In genomic region chrX:137570321-137571195, GRCm38 (mm10) we compare ENCODE assay signal across 8 mouse cellular contexts. TPM values are rescaled to one million over a fixed set of nuclear protein-coding genes. Genes with fewer than 3 reads are reported as not detected.
DNase-seq lines count a peak whose midpoint lies in the region; ATAC-seq and TF ChIP-seq lines count a peak whose summit lies in the region.

Gene Il1rapl2, plus strand, starts transcription at chrX:137570608.

- peak within 1 kb of the TSS; percentile 55 for H3K4me3 ChIP-seq in forebrain, embryonic 10.5 days
- H3K4me3 ChIP-seq in intestine, postnatal 0 days (ENCODE audit: low read depth, low read length) = peak within 1 kb of the TSS; percentile 17; the same call in 1 of the 2 replicates

- H3K9ac ChIP-seq in intestine, postnatal 0 days (ENCODE audit: low read depth, low read length) = no peak within 1 kb of the TSS

- peak; percentile 32; the same call in 1 of the 2 replicates for TF ChIP-seq CTCF in intestine, postnatal 0 days (IDR thresholded peaks at IDR 0.05; ENCODE audit: low read depth)

- peak within 1 kb of the TSS; percentile 46 for H3K4me2 ChIP-seq in intestine, postnatal 0 days (replicated peaks; ENCODE audit: low read depth)

- no peak for ATAC-seq in intestine, postnatal 0 days

- peaks cover 63% of the 10 kb centered on the region for H3K27me3 ChIP-seq in forebrain, embryonic 10.5 days (ENCODE audit: poor library complexity, severe bottlenecking)
- 0 out of 2 replicates have a peak, but pooled peaks cover 3% of the 10 kb centered on the region for H3K27me3 ChIP-seq in intestine, postnatal 0 days (replicated peaks; ENCODE audit: control insufficient read depth, insufficient read depth, low read length)

- H3K27ac ChIP-seq in forebrain, embryonic 10.5 days = no peak within 1 kb of the TSS
- no peak within 1 kb of the TSS for H3K27ac ChIP-seq in intestine, postnatal 0 days (ENCODE audit: low read depth, low read length)

- no peaks in the 10 kb centered on the region for H3K36me3 ChIP-seq in forebrain, embryonic 10.5 days (replicated peaks)
- H3K36me3 ChIP-seq in intestine, postnatal 0 days (ENCODE audit: control insufficient read depth, insufficient read depth) = no peaks in the 10 kb centered on the region

- peaks cover 3% of the 10 kb centered on the region; the same call in 1 of the 2 replicates for H3K4me1 ChIP-seq in forebrain, embryonic 10.5 days
- no peaks in the 10 kb centered on the region for H3K4me1 ChIP-seq in intestine, postnatal 0 days (replicated peaks; ENCODE audit: control insufficient read depth, insufficient read depth, low read length)

- 13% methylated on average over 41 of the region's 47 CpGs for WGBS in forebrain, embryonic 10.5 days
- WGBS in intestine, postnatal 0 days = 15% methylated on average over 41 of the region's 47 CpGs

- peak; percentile 26 for DNase-seq in kidney, postnatal 10 days
- no peak for DNase-seq in kidney, adult 9 months
- DNase-seq in adrenal gland, postnatal 36 days = peak; percentile 44 to 61
- DNase-seq in forebrain, embryonic 10.5 days (ENCODE audit: extremely low spot score, low spot score) = peak; percentile 23
- DNase-seq in retina, postnatal 1 day = peak; percentile 37
- no peak for DNase-seq in urinary bladder, postnatal 14 days (ENCODE audit: low spot score)
- DNase-seq in spleen, postnatal 4 days (ENCODE audit: low spot score in 2 of 2) = no peak

- no peaks in the 10 kb centered on the region for H3K9me3 ChIP-seq in forebrain, embryonic 10.5 days
- no peaks in the 10 kb centered on the region for H3K9me3 ChIP-seq in intestine, postnatal 0 days (ENCODE audit: control insufficient read depth)

RNA-seq across cellular contexts. Expression of gene Il1rapl2, which starts in this region (rescaled TPM):
- total RNA-seq in adrenal gland, postnatal 36 days (2021) = 1 to 10 TPM in 1 of 2 experiments, under 1 TPM in 1; 0.20 to 1.4 TPM
- 0.16 and 0.18 TPM in 2 replicates for polyA plus RNA-seq in forebrain, embryonic 10.5 days (2016; fragmentation: Nextera tagmentation; extraction: Ambion mirVana)
- not detected in 2 replicates for polyA plus RNA-seq in intestine, postnatal 0 days (2015; fragmentation: Nextera tagmentation; extraction: Ambion mirVana)

Comparison
In these comparisons a context has a peak if more than half of its experiments do, and no peak if none do; other contexts are left out.
1. DNase-seq: peak in kidney, postnatal 10 days (single experiment), adrenal gland, postnatal 36 days (2 of 2) and retina, postnatal 1 day (single experiment); none in kidney, adult 9 months (single experiment), urinary bladder, postnatal 14 days (single experiment) and spleen, postnatal 4 days (0 of 2).
2. Peak in DNase-seq and H3K4me3 ChIP-seq in forebrain, embryonic 10.5 days; RNA of the gene not detected or under 1 TPM.